Mouse (Mus musculus): ENCODE results near the gene Arhgef19.
A peak's percentile ranks its signal among the peaks of the same experiment; 100 is the strongest.

Arhgef19 gene

DNA sequence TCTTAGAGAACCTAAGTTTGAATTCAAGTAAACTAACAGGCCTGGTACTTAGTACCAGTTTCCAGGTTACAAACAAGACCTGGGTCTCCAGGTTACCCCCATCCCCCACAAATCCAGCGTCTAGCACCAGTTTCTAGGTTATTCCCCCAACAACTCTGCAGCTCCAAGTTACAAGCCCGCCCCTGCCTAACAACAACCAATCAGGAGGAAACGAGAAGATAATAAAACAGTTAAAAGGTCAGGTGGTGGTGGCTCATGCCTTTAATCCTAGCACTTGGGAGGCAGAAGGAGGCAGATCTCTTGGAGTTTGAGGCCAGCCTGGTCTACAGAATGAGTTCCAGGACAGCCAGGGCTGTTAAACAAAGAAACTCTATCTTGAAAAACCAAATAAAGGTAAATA, 28.0 kb downstream of the Arhgef19 start:
- no peak for DNase-seq

DNA sequence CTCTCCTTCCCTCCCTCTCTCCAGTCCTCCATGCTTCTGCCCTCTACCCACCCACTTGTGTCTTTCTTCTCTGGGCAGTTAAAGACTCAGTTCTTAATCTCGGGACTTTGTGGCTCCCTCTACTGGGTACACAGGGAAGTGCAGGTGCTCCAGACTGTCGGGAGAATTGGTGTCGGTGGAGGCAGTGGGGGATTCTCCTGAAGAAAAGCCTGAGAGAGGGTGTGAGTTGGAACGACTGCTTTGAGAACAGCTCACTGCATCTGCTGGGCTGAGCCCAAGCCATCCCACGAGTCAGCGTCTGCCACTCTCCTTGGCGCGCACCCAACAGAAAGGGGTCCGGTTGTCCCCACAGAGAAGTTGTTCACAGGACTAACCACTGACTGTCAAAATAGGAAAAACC, 28.5 kb downstream of the Arhgef19 start:
- peak; percentile 83 for DNase-seq

DNA sequence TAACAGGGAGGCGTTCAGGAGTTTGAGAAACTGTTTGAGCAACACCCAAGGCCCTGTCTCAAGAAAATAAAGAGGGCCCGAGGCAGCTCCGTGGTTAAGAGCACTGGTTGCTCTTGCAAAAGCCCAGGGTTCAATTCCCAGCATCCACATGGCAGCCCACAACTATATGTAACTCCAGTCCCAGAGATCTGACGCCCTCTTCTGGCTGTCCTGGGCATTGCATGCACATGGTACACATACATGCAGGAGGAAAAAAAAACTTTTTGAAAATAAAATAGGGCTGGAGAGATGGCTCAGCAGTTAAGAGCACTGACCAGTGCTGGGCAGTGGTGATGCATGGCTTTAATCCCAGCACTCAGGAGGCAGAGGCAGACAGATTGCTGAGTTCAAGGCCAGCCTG, 29.1 kb downstream of the Arhgef19 start:
- no peak for DNase-seq

DNA sequence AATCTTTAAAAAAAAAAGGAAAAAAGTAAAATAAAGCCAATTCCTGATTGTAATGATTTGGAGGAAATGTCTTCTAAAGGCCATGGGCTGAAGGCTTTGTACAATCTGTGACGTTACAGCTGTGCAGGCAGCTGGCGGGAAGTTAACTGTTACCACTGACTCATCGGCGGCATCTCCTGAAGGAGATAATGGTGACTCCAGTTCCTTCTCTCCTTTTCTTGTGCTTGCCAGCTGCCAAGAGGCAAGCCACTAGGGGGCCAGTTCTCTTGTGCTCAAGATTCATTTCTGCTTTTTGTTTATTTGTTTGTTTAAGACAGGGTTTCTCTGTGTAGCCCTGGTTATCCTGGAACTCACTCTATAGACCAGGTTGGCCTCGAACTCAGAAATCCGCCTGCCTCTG, 29.8 kb downstream of the Arhgef19 start:
- no peak for DNase-seq

DNA sequence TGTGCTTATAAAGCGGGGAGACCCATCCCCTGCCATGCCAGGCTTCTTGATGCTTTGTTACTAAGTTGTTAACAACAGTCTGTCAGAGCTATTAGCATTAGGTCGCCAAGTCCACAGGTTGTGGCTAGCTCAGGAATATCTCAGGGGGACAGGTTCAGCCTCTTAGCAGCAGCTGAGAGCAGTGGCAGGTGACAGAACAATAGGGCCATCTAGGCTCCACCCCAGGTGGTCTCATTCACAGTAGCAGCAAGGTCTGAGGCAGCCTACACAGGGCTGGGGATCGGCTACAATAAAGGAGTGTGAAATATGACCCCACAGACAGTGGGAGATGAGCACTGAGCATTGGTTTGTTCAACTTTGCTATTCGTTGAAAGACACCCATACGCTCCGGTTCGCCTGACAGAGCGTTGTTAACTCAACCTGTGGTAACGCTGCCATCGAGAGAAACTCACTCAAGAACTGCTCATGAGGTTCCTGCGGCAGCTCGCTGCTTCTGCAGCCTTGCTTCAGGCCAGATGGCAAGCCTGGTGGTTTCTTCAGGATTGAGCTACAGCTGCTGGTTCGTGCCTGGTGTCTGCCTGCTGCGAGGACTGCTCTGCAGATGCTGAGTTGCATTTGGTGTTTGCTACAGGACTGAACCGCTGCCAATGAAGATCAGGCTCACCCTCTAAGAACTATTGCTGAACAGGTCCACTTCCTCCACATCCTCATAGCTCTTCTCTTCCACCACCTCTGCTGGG, 31.1 kb downstream of the Arhgef19 start:
- DNase-seq = no peak

DNA sequence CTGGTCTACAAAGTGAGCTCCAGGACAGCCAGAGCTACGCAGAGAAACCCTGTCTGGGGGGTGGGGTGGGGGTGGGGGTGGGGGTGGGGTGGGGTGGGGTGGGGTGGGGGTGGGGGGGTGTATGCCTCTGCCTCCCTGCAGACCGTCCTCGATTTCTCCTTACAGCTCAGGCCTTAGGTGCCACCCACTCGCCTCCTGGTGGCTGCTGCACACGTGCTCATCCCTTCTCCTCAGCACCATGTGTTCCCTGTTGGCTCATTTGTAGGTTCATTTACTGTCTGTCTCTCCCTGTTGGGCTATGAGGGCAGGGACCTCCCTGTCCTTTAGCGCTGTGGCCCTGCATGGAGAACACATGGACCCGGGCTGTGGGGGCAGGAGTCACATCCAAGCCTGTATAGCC, 31.9 kb downstream of the Arhgef19 start:
- no peak for DNase-seq

DNA sequence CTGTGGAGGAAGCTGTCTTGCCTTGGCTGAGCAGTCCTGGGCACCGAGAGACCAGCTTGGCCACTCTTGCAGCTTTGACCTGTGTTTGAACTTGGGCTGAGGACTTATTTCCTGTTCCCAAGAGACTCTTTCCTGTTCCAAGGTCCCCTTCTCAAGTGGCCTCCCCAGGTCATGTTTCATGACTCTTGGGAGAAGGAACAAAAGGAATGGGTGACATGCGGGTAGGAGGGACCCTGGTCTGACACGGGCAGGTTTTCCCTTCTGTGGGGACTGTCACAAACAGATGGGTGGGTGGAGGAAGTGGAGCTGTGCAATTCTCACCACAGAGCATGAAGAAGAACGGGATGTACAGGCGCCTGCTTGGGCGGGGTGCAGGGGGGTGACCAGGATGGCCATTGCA, 32.4 kb downstream of the Arhgef19 start:
- no peak for DNase-seq

DNA sequence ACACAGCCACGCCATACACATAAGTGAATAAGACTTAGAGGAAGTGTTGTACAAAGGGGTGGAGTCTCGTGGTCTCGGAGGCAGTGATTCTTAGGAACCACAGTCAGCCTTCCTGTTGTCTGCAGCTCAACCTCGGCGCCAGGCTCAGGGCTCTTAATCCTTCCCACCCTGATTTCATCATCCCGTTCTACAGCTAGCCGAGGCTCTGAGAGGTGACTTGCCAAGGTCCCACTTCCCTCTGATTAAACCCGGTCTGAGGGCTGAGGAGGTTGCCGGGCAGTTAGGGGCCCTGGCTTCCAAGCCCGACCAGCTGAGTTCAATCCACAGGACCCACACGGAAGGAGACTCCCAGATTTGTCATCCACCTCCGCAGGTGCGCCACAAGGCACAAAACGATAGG, 33.6 kb downstream of the Arhgef19 start:
- no peak for DNase-seq

DNA sequence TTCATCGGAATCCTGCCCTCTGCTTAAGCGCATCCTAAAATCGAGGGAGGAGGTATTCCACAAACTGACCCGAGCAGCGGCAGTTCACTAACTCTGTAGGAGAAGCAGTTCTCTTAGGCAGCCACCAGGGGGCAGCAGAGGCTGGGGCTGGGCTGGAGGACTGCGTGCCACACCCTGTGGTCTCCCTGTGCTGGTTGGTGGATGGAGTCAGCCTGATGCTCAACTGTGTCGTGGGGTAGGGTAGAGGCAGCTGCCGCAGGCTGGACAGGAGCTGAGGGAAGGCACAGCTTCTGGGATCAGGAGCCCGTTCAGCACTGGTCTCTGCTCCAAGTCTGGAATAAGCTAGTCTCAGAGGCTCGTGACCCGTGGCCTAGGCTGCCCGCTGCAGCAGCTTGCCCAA, 34.0 kb downstream of the Arhgef19 start:
- DNase-seq = peak; percentile 91

DNA sequence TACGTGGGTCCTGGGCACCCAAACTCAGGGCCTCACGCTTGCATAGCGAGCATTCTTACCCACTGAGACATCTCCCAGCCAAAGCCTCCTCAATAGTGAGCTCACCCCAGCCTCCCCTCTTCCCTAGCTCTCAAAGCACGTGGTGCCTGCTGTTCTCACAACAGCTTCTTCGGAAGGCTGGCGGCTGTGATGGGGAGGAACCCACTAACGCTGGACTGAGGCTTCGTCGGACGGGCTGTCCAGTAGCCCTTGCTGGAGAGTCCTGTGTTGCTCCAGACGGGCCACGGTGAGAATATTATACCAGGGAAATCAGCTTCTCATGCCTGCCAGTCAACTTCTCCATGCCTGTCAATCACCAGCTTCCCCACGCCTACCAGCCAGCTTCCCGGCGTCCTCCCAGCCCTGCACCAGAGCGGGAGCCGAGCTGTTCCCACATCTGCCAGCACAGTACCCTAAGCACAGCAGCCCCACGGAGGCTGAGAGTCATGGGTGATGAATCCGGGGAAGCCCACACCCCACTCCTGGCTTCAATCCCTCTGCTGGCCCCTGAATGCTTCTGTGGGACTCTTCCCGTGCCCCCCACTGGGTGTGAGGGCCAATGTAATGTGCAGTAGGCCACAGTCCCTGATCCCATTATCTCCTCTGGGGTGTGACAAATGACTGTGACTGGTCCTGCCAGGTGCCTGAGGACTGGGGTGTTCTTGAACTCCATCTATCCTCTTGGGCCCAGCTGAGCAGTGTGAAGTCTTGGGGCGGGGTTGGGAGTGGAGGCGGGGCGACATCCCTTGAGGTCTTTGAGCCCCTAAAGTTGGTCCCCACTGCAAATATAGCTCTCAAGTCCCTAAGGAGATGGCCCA, 35.4 kb downstream of the Arhgef19 start:
- DNase-seq = no peak

DNA sequence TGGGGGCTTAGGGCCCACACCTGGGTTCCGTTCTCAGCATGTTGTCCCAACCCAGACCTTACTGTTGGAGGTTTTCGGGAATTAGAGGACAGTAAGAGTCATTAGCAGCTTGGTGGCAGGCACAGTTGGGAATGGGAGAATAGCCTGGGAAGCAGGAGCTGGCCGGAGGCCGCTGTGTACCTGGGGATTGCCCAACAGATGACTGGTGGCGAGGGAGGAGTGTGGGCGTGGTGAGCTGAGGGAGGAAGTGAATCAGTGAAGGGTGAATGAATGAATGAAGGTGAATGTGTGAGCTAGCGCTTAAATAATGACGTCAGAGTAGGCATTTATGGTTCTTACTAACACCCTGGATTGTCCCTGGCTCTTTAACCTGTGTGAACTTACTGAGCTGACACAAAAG, 37.9 kb downstream of the Arhgef19 start:
- no peak for DNase-seq

DNA sequence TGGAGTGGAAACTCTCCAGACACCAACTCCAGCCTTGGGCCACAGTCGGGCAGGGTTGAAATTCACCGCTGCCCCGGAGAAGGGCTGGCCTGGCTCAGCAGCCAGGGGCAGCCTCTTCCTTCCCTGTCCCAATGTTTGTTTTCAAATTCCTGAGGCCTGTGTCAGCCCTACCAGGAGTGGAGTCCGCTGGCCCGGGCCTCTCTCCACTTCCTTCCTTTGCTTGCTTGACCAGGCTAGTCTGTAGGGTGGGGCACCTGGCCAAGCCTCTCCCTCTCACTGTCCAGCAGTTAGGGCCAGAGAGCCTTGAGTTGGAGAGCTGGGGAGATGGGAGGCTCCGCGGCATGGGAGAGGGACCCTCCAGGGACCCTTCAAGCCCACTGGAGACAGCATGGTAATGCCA, 38.9 kb downstream of the Arhgef19 start:
- DNase-seq = peak; percentile 92

DNA sequence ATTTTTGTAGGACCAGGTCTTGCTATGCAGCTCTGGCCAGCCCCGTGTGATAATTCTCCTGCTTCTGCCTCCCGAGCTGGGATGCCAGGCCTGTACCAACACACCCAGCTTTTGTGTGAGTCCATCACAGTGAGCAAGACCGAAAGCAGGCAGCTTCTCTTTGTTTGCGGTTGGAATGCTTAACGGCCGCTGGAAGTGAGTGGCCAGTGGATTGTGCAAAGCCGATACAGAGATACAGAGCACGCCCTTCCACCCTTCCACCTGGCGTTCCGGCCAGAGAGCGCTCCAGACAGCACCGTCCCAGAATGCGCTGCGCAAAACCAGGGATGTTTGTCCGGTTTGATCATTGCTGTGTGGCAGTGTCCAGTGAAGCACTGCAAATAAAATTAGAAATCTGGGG, 40.0 kb downstream of the Arhgef19 start:
- no peak for DNase-seq

DNA sequence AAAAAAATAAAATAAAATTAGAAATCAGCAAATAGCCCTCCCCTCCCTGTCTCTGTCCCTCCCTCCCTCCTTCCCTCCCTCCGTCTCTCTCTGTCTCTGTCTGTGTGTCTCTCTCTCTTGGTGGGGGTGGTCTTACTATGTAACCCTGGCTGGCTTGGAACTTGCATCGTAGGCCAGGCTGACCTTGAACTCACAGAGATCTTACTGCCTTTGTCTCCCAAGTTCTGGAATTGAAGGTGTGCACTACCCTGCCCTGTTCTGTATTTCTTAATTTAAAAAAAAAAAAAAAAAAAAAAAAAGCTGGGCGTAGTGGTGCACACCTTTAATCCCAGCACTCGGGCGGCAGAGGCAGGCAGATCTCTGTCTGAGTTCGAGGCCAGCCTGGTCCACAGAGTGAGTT, 40.5 kb downstream of the Arhgef19 start:
- no peak for DNase-seq

DNA sequence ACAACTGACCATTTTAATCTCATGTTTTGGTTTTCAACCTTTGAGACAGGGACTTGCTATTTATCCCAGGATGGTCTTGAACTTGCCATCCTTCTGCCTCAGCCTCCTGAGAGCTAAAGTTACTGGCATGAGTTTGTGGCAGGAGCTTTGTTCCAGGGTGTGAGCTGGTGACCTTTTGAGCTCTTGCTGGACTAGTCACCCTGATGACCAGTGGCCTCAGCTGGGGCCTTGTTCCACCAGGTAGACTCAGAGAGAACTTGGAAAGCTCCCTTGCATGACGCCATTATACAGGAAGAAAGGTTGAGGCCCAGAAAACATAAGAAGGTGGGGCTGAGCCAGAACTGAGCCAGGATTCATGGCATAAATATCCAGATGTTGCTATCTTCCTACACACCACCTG, 41.2 kb downstream of the Arhgef19 start:
- no peak for DNase-seq

DNA sequence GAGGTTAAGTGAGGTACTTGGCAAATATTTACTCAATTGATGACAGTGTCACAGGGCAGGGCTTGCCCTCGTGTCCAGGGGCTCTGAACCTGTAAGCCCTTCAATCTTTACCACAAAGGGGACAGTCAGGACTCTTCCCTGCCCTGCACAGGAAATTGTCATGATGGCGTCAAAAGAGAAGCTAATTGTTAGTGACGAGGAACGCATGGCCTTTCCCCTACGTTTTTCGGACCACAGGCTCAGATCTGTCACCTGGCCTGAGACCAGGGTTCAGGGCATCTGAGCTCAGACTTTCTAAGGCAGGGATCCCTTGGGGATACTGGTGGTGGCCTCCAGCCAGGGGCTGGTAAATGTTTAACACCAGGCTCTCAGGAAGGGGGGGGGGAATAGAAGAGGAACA, 41.9 kb downstream of the Arhgef19 start:
- DNase-seq = peak; percentile 85

DNA sequence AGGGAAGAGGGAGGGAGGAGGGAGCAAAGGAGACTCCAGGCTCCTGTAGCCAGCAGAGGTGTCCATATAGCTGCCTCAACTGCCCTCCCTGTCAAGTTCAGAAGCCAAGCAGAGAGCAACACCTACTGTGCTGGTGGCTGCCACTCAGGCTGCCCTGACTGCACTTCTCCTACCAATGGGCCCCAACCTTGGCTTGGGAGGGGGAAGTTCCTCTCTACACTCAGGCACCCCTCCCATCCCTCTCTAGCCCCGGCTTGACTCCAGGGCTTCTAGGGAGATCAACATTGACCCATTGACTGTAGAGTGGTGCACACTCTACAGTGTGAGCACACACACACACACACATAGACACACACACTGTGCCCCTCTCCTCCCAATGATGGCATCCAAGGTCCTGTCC, 42.3 kb downstream of the Arhgef19 start:
- DNase-seq = no peak

DNA sequence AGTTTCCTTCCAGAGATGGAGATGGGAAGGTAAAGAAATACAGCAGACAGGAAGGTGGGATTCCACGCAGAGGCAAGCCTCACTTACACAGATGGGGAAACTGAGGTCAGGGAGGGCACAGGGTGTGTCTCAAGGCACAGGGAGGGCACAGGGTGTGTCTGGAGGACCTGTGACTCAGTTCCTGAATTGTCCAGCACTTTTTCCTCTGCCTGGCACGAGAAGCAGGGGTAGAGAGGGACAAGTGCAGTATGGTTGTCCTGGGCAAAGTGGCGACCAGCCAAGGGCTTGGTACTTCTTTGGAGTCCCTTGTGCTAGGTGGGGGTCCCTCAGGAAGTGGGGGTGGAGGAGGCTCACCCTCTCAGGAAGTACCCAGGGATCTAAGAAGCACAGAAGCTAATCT, 42.8 kb downstream of the Arhgef19 start:
- no peak for DNase-seq

DNA sequence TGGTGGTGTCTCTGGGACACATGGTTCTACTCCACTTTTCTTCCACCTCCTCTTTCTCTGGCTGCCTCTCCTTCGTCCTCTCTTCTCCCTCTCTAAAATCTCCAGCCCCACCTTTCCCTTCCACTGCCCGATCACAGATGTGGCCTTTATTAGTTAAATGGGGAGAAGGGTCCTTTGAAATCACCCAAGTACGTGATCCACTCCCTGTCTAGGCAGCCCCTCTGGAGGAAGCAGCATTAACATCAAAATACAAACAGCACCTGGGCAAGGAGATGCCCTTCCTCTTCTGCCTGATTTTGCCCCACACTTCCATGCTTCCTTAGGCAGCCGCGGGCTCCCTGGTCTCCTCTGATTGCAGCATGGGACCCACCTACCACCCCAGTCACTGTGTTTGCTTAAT, 43.3 kb downstream of the Arhgef19 start:
- DNase-seq = no peak

DNA sequence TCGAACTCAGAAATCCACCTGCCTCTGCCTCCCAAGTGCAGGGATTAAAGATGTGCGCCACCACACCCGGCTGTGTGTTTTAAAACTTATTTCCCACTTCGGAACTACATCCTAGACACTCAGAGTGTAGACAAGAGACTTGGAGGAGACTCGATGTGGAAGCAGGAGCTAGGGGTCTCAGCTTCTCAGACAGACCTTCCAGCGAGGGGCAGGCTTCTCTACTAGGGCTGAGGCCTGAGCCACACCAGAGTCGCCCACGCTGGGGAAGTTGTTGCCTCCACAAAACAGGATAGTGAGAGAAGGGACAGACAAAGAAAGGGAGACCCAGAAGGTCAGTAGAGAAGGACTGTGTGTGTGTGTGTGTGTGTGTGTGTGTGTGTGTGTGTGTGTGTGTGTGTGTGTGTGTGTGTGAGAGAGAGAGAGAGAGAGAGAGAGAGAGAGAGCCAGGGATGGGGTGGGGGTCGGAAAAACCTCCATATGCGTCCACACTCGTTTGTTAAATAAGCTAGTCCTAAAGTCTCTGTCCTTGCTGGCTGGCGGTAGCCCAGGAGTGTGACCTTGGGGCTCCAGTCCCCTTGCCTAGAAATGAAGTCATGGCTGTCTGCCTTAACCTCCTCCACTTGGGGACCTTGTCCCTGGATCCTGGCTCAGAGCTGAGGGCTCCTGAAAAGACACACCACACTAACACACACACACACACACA, 44.0 kb downstream of the Arhgef19 start:
- DNase-seq = no peak

DNA sequence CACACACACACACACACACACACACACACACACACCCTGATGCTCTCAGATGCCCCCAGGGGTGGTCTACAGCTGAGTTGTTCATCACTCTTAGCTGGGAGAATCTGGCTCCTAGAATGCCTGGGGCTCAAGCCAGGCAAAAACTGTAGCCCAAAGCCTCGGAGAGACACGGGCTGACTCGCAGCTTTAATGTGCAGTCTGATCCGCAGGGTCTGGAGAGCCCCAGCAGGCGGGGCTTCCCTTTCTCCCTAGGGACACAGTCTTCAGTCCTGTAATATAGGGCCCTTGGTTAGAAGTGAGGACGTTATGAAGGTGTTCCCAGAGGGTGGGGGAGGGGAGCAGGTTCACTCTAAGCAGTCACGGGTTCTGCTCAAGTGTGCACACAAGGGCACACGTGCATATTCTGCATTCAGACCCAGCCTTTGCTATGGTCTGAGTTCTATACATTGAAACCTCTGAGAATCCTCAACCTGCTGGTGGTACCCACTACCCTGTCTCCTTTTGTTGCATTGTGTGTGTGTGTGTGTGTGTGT, 44.6 kb downstream of the Arhgef19 start:
- no peak for DNase-seq

DNA sequence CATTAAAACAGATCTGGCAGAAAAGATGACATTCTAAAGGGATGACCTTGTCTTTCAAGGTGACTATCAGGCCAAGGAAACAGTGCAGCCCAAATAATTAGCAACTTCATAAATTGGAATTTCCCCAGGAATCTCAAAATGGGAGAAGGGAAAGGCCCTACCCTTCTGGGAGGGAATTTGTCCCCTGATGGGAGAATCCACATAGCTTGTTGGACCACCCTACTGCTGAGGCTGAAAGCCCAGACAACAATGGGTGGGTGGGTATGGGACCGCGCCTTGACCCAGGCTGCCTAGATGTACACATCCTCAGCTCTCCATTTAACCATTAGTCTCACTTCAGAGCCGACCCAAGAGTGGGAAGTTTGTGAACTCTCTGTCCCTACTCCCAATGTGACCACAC, 45.2 kb downstream of the Arhgef19 start:
- no peak for DNase-seq

DNA sequence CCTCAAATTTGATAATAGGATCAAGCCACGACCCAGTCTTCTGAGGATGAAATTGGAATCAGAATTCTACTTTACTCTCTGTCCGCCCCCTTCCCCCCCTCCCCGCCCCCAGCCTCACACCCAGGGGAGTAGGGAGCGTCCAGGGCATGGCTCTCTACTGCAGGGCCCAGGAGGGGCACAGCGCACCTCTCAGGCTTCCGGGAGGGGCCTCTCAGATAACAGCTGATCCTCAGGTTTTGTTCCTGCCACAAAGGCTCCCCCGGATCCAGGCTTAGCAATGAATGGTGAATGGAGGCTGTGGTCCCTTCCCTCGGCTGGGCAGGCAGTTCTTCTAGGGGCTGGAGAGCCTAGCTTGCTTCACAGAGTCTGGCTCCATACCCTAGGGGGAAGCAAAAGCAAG, 45.8 kb downstream of the Arhgef19 start:
- DNase-seq = no peak

Measured in kidney, postnatal 10 days (tissue).